Mouse (Mus musculus): Measurements from ENCODE around the gene Vmn1r191.
"Not testable (repeated sequence)": the region's sequence is repeated elsewhere in the genome, so short reads cannot be mapped to it uniquely, and the experiment has no call there.

Gene Vmn1r191

GRCm38 (mm10) chr13:22183869-22184268 lies at the start of gene Vmn1r191:
Vmn1r191 (minus strand) TSS chr13:22183969.
- in situ Hi-C loops (cut with MboI, MseI), result no loop called here

- in situ Hi-C loops (cut with MboI, MseI), result not testable (repeated sequence)
Observed at GRCm38 (mm10) chr13:22223060-22223459, 39.3 kb upstream of the Vmn1r191 start, which contains the start of gene Vmn1r193. Vmn1r193 (minus strand) TSS chr13:22223160.

GRCm38 (mm10) chr13:22192756-22193155 lies 9.0 kb upstream of the Vmn1r191 start:
- in situ Hi-C loops (cut with MboI, MseI), result not testable (repeated sequence)

- in situ Hi-C loops (cut with MboI, MseI), result no loop called here
Observed at GRCm38 (mm10) chr13:22191041-22191440, 7.3 kb upstream of the Vmn1r191 start, which contains the start of gene Vmn1r192. Vmn1r192 (minus strand) TSS chr13:22191141.

GRCm38 (mm10) chr13:22190385-22190784 lies 6.6 kb upstream of the Vmn1r191 start:
- in situ Hi-C loops (cut with MboI, MseI), result no loop called here

- in situ Hi-C loops (cut with MboI, MseI), result no loop called here
Observed at GRCm38 (mm10) chr13:22189313-22189712, 5.5 kb upstream of the Vmn1r191 start.

GRCm38 (mm10) chr13:22168416-22168815 lies 15.4 kb downstream of the Vmn1r191 start:
- in situ Hi-C loops (cut with MboI, MseI), result no loop called here

GRCm38 (mm10) chr13:22136495-22137293 lies 47.1 kb downstream of the Vmn1r191 start:
- in situ Hi-C loops (cut with MboI, MseI), result not testable (repeated sequence)

All from regulatory T cell (primary cell).